In genomic region chr17:80492811-80493210, GRCm38 (mm10) we compare ENCODE assay signal across 25 mouse cellular contexts.
"Had no signal": no experiment of that assay in that cellular context is flagged by ENCODE, and none has a peak within 500 bp of the region (broad histone marks: within the 10 kb centered on the region; RNA-seq: fewer than 3 reads in every experiment).

No protein-coding gene starts in this region.

- ATAC-seq: hindbrain, postnatal 0 days; liver, embryonic 12.5 days had no signal

- DNase-seq: gastrocnemius, postnatal 14 days; gastrocnemius, postnatal 36 days; heart, adult 18-20 months; heart, postnatal 14 days; heart, postnatal 36 days; kidney, adult 11 months; kidney, adult 2 months; kidney, adult 9 months; kidney, postnatal 14 days; kidney, postnatal 36 days; layer of hippocampus, adult 9-11 months; layer of hippocampus, postnatal 36 days; left cerebral cortex, postnatal 4 days had no signal

- H3K36me3 ChIP-seq: heart, embryonic 13.5 days; heart, embryonic 15.5 days; hindbrain, embryonic 13.5 days; hindbrain, embryonic 15.5 days; kidney, embryonic 15.5 days; limb, embryonic 13.5 days; limb, embryonic 15.5 days; liver, embryonic 12.5 days had no signal

- H3K27ac ChIP-seq: heart, embryonic 13.5 days; heart, embryonic 15.5 days; hindbrain, embryonic 13.5 days; hindbrain, embryonic 15.5 days; hindbrain, postnatal 0 days; kidney, embryonic 15.5 days; kidney, postnatal 0 days; limb, embryonic 13.5 days; limb, embryonic 15.5 days; liver, embryonic 12.5 days; liver, embryonic 14.5 days had no signal

- H3K4me1 ChIP-seq: hindbrain, embryonic 13.5 days; hindbrain, embryonic 15.5 days; limb, embryonic 13.5 days; limb, embryonic 15.5 days; liver, embryonic 12.5 days had no signal

- H3K9ac ChIP-seq: heart, embryonic 13.5 days; heart, embryonic 15.5 days; hindbrain, embryonic 13.5 days; hindbrain, embryonic 15.5 days; kidney, embryonic 15.5 days; limb, embryonic 13.5 days; limb, embryonic 15.5 days; liver, embryonic 12.5 days; liver, embryonic 14.5 days had no signal

- H3K4me2 ChIP-seq: heart, embryonic 11.5 days; heart, embryonic 13.5 days; heart, embryonic 15.5 days; hindbrain, embryonic 13.5 days; hindbrain, embryonic 15.5 days; kidney, embryonic 15.5 days; limb, embryonic 13.5 days; limb, embryonic 15.5 days; liver, embryonic 12.5 days had no signal

- H3K4me3 ChIP-seq: heart, embryonic 13.5 days; heart, embryonic 15.5 days; hindbrain, embryonic 13.5 days; hindbrain, embryonic 15.5 days; kidney, embryonic 15.5 days; limb, embryonic 13.5 days; limb, embryonic 15.5 days; liver, embryonic 12.5 days had no signal

- H3K27me3 ChIP-seq: heart, embryonic 13.5 days; heart, embryonic 15.5 days; hindbrain, embryonic 13.5 days; hindbrain, embryonic 15.5 days; kidney, embryonic 15.5 days; limb, embryonic 13.5 days; limb, embryonic 15.5 days; liver, embryonic 12.5 days had no signal

- H3K9me3 ChIP-seq: heart, embryonic 15.5 days; hindbrain, embryonic 13.5 days; hindbrain, embryonic 15.5 days; kidney, embryonic 15.5 days; limb, embryonic 13.5 days; limb, embryonic 15.5 days; liver, embryonic 12.5 days had no signal
